Mouse (Mus musculus): ENCODE measurements around the gene Nr1d1. TPM values are rescaled to one million over a fixed set of nuclear protein-coding genes. Genes with fewer than 3 reads are reported as not detected.

Nr1d1 gene
- polyA plus RNA-seq, 1 experiment = not detected

DNA sequence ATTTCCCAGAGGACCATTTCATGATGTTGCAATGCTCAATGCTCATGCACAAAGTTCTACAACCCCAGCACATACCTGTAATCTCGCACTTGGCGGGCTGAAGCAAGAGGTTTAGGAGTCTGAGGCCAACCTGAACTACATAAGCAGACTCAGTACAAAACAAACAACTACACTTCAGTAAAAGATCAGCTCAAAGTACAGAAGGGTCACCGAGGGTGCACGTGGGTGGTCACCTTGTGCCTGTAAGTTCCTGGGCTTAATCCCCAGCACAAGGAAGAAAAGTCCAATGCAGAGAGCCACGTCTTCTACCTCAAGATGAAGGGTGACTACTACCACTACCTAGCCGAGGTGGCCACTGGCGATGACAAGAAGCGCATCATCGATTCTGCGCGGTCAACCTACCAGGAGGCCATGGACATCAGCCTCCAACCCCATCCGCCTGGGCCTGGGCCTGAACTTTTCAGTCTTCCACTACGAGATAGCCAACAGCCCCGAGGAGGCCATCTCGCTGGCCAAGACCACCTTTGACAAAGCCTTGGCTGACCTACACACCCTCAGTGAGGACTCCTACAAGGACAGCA lies 49.1 kb downstream of the Nr1d1 start:
- no peak for TF ChIP-seq CTCF (IDR thresholded peaks at IDR 0.05; ENCODE audit: insufficient read depth, low read depth, low read length)
- no peak for TF ChIP-seq POLR2A (IDR thresholded peaks at IDR 0.05; ENCODE audit: insufficient read depth, low read depth, low read length)
- WGBS = 96% methylated on average over 15 of the region's 15 CpGs
- Histone ChIP-seq H3K4me3 (ENCODE audit: insufficient read depth, low read depth, low read length) (no peak overlapping the region), H3K27ac (ENCODE audit: insufficient read depth, low read depth, low read length) (no peak overlapping the region), H3K4me1 (ENCODE audit: control insufficient read depth, insufficient read depth, low read length) (peaks cover 16% of the 10 kb centered on the region)

GRCm38 (mm10) chr11:98723098-98723497 lies 52.0 kb downstream of the Nr1d1 start:
- Histone ChIP-seq H3K27ac (ENCODE audit: insufficient read depth, low read depth, low read length) (no peak overlapping the region), H3K4me3 (ENCODE audit: insufficient read depth, low read depth, low read length) (no peak overlapping the region), H3K4me1 (ENCODE audit: control insufficient read depth, insufficient read depth, low read length) (peaks cover 13% of the 10 kb centered on the region)
- WGBS = 88% methylated on average over 7 of the region's 7 CpGs
- TF ChIP-seq CTCF (IDR thresholded peaks at IDR 0.05; ENCODE audit: insufficient read depth, low read depth, low read length) (no peak), POLR2A (IDR thresholded peaks at IDR 0.05; ENCODE audit: insufficient read depth, low read depth, low read length) (no peak)

DNA sequence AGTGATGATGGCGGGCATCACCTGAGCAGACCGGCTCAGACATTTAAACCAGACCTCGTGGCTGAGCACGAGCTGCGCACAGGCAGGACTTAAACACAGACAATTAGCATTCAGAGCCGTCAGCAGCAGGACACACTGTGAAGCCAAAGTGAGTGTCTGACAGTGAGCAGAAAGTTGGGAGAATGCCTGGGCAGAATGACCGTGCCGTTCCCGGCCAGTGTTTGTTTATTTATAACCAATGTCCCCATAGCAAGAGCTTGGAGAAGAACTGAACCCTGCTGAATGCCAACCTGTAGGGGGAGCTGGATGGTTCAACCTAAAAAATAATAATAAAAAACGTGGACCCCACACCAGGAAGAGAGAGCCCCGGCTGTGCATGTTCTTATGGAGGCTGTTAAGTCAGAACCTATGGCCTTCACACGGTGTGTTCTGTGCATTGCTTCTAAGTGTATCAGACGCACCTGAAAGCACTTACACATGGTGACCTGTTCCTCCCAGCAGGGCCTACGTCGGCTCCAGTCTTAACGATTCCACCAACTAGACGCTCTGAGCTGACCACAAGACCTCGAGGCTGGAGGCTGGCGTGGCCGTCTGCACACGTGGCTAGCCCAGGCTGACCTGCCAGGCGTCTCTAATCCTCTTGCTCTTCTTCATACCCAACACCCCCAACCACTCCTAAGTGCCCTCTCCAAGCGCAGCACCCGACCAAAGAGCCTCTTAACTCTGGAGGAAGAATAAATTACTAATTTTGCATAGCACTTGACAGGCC lies 53.5 kb downstream of the Nr1d1 start:
- H3K4me1 ChIP-seq (ENCODE audit: control insufficient read depth, insufficient read depth, low read length) = peaks cover 20% of the 10 kb centered on the region
- H3K4me3 ChIP-seq (ENCODE audit: insufficient read depth, low read depth, low read length) = no peak overlapping the region
- WGBS = 47% methylated on average over 24 of the region's 24 CpGs
- H3K27ac ChIP-seq (ENCODE audit: insufficient read depth, low read depth, low read length) = peak overlapping the region; percentile 31; the same call in 1 of the 2 replicates
- TF ChIP-seq POLR2A (IDR thresholded peaks at IDR 0.05; ENCODE audit: insufficient read depth, low read depth, low read length) = no peak

DNA sequence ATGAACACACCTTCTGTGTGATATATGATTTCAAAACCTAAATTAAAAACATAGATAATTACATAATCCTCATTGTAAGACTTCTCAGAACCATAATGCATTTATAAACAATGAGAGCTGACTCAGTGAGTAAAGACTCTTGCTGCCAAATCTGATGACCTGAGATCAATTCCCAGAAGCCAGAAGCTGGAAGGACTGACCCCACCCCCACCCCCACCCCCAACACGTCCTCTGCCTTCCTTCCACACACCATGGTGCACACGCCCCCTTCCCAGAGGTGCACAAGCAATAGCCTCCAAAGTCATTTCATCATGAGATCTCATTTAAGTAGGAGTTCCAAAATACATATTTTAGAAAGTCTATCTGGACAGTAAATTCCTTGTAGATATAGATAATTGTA lies 54.4 kb downstream of the Nr1d1 start:
- no peak overlapping the region for H3K4me3 ChIP-seq (ENCODE audit: insufficient read depth, low read depth, low read length)
- 65% methylated on average over 2 of the region's 2 CpGs for WGBS
- peaks cover 20% of the 10 kb centered on the region for H3K4me1 ChIP-seq (ENCODE audit: control insufficient read depth, insufficient read depth, low read length)
- TF ChIP-seq CTCF (IDR thresholded peaks at IDR 0.05; ENCODE audit: insufficient read depth, low read depth, low read length) (no peak), POLR2A (IDR thresholded peaks at IDR 0.05; ENCODE audit: insufficient read depth, low read depth, low read length) (no peak)
- H3K27ac ChIP-seq (ENCODE audit: insufficient read depth, low read depth, low read length) = no peak overlapping the region

Other genes starting within 250 kb of the Nr1d1 start
- 249 TPM in 1 of 2 replicates, not detected in the other for gene Ikzf3, start 229.3 kb downstream of the Nr1d1 start, polyA plus RNA-seq (2012; ENCODE audit: insufficient read depth, insufficient read length, low replicate concordance, missing spikeins)
- not detected in 2 replicates for gene Zpbp2, start 224.2 kb downstream of the Nr1d1 start, polyA plus RNA-seq (2012; ENCODE audit: insufficient read depth, insufficient read length, low replicate concordance, missing spikeins)
- gene Ormdl3, start 188.0 kb downstream of the Nr1d1 start, polyA plus RNA-seq (2012; ENCODE audit: insufficient read depth, insufficient read length, low replicate concordance, missing spikeins) = not detected in 2 replicates
- not detected in 2 replicates for gene Lrrc3c, start 177.0 kb downstream of the Nr1d1 start, polyA plus RNA-seq (2012; ENCODE audit: insufficient read depth, insufficient read length, low replicate concordance, missing spikeins)
- not detected in 2 replicates for gene Gm12355, start 149.7 kb downstream of the Nr1d1 start, polyA plus RNA-seq (2012; ENCODE audit: insufficient read depth, insufficient read length, low replicate concordance, missing spikeins)
- not detected in 2 replicates for gene Gsdma3, start 149.0 kb downstream of the Nr1d1 start, polyA plus RNA-seq (2012; ENCODE audit: insufficient read depth, insufficient read length, low replicate concordance, missing spikeins)
- not detected in 2 replicates for gene Gsdma2, start 128.6 kb downstream of the Nr1d1 start, polyA plus RNA-seq (2012; ENCODE audit: insufficient read depth, insufficient read length, low replicate concordance, missing spikeins)
- not detected in 2 replicates for gene Gsdma, start 111.0 kb downstream of the Nr1d1 start, polyA plus RNA-seq (2012; ENCODE audit: insufficient read depth, insufficient read length, low replicate concordance, missing spikeins)
- gene Psmd3, start 92.8 kb downstream of the Nr1d1 start, polyA plus RNA-seq (2012; ENCODE audit: insufficient read depth, insufficient read length, low replicate concordance, missing spikeins) = not detected in 2 replicates
- not detected in 2 replicates for gene Csf3, start 74.1 kb downstream of the Nr1d1 start, polyA plus RNA-seq (2012; ENCODE audit: insufficient read depth, insufficient read length, low replicate concordance, missing spikeins)
- not detected in 2 replicates for gene Med24, start 45.9 kb downstream of the Nr1d1 start, polyA plus RNA-seq (2012; ENCODE audit: insufficient read depth, insufficient read length, low replicate concordance, missing spikeins)
- 251 and 495 TPM in 2 replicates for gene Thra, start 34.7 kb downstream of the Nr1d1 start, polyA plus RNA-seq (2012; ENCODE audit: insufficient read depth, insufficient read length, low replicate concordance, missing spikeins)
- gene Msl1, start 20.2 kb upstream of the Nr1d1 start, polyA plus RNA-seq (2012; ENCODE audit: insufficient read depth, insufficient read length, low replicate concordance, missing spikeins) = 206 and 252 TPM in 2 replicates
- gene Casc3, start 29.6 kb upstream of the Nr1d1 start, polyA plus RNA-seq (2012; ENCODE audit: insufficient read depth, insufficient read length, low replicate concordance, missing spikeins) = not detected in 2 replicates
- 182 TPM in 1 of 2 replicates, not detected in the other for gene Rapgefl1, start 61.5 kb upstream of the Nr1d1 start, polyA plus RNA-seq (2012; ENCODE audit: insufficient read depth, insufficient read length, low replicate concordance, missing spikeins)
- gene Wipf2, start 88.3 kb upstream of the Nr1d1 start, polyA plus RNA-seq (2012; ENCODE audit: insufficient read depth, insufficient read length, low replicate concordance, missing spikeins) = not detected in 2 replicates
- not detected in 2 replicates for gene Cdc6, start 132.5 kb upstream of the Nr1d1 start, polyA plus RNA-seq (2012; ENCODE audit: insufficient read depth, insufficient read length, low replicate concordance, missing spikeins)
- not detected in 2 replicates for gene Rara, start 152.5 kb upstream of the Nr1d1 start, polyA plus RNA-seq (2012; ENCODE audit: insufficient read depth, insufficient read length, low replicate concordance, missing spikeins)
- gene Gjd3, start 207.7 kb upstream of the Nr1d1 start, polyA plus RNA-seq (2012; ENCODE audit: insufficient read depth, insufficient read length, low replicate concordance, missing spikeins) = not detected in 2 replicates
- gene Top2a, start 248.9 kb upstream of the Nr1d1 start, polyA plus RNA-seq (2012; ENCODE audit: insufficient read depth, insufficient read length, low replicate concordance, missing spikeins) = 288 TPM in 1 of 2 replicates, not detected in the other